In genomic region chr2:118547541-118548016, GRCm38 (mm10) we compare ENCODE assay signal across 8 mouse cellular contexts. TPM values are rescaled to one million over a fixed set of nuclear protein-coding genes. Genes with fewer than 3 reads are reported as not detected.
DNase-seq lines count a peak whose midpoint lies in the region; ATAC-seq and TF ChIP-seq lines count a peak whose summit lies in the region.

No protein-coding gene starts in this region.

- no peak for ATAC-seq in heart, embryonic 12.5 days (ENCODE audit: insufficient number of reproducible peaks, low FRiP score)
- no peak for ATAC-seq in kidney, postnatal 0 days (replicated peaks; ENCODE audit: low FRiP score, low read depth)

- DNase-seq in cerebellum, adult 11-12 months = peak; percentile 52
- DNase-seq in cerebellum, postnatal 4 days (ENCODE audit: low spot score in 2 of 2) = no peak
- peak; percentile 52 for DNase-seq in adrenal gland, postnatal 25 days
- peak; percentile 47 for DNase-seq in kidney, postnatal 0 days (ENCODE audit: low spot score)
- peak; percentile 92 for DNase-seq in lung, postnatal 36 days
- peak; percentile 56 for DNase-seq in thymus, postnatal 4 days
- no peak for DNase-seq in T-cell, adult 2 months (ENCODE audit: low spot score)

- no peak overlapping the region for H3K27ac ChIP-seq in heart, embryonic 12.5 days (ENCODE audit: poor library complexity, severe bottlenecking)
- peak overlapping the region; percentile 44 for H3K27ac ChIP-seq in kidney, postnatal 0 days

- peak overlapping the region; percentile 87 for H3K4me2 ChIP-seq in heart, embryonic 12.5 days
- H3K4me2 ChIP-seq in kidney, postnatal 0 days (ENCODE audit: low read length) = peak overlapping the region; percentile 82

- no peaks in the 10 kb centered on the region for H3K27me3 ChIP-seq in heart, embryonic 12.5 days (replicated peaks)
- H3K27me3 ChIP-seq in kidney, postnatal 0 days (ENCODE audit: insufficient read depth, low read length) = no peaks in the 10 kb centered on the region

- H3K4me1 ChIP-seq in heart, embryonic 12.5 days (replicated peaks) = peaks cover 66% of the 10 kb centered on the region
- H3K4me1 ChIP-seq in kidney, postnatal 0 days (replicated peaks; ENCODE audit: insufficient read depth, low read length) = peaks cover 57% of the 10 kb centered on the region

- H3K9me3 ChIP-seq in heart, embryonic 12.5 days (replicated peaks) = peaks cover 3% of the 10 kb centered on the region; the same call in 1 of the 2 replicates
- H3K9me3 ChIP-seq in kidney, postnatal 0 days (replicated peaks; ENCODE audit: low read length) = no peaks in the 10 kb centered on the region

- no peaks in the 10 kb centered on the region for H3K36me3 ChIP-seq in heart, embryonic 12.5 days
- H3K36me3 ChIP-seq in kidney, postnatal 0 days (ENCODE audit: insufficient read depth, low read length) = no peaks in the 10 kb centered on the region

- TF ChIP-seq CTCF in kidney, postnatal 0 days (IDR thresholded peaks at IDR 0.05; ENCODE audit: low read depth) = no peak

- WGBS in heart, embryonic 12.5 days = 16% methylated on average over 9 of the region's 9 CpGs
- WGBS in kidney, postnatal 0 days = 8% methylated on average over 9 of the region's 9 CpGs

- H3K4me3 ChIP-seq in heart, embryonic 12.5 days = peak overlapping the region; percentile 80
- peak overlapping the region; percentile 76 for H3K4me3 ChIP-seq in kidney, postnatal 0 days (replicated peaks; ENCODE audit: low read depth, low read length)

- H3K9ac ChIP-seq in heart, embryonic 12.5 days = peak overlapping the region; percentile 76
- peak overlapping the region; percentile 9; the same call in 1 of the 2 replicates for H3K9ac ChIP-seq in kidney, postnatal 0 days (ENCODE audit: low read depth, low read length)

RNA-seq across cellular contexts. Expression of gene Bmf, which starts 1.9 kb away (rescaled TPM):
- 13.6 and 24.0 TPM in 2 replicates for total RNA-seq in adrenal gland, postnatal 25 days (2021)
- 2.0 and 2.7 TPM in 2 replicates for polyA plus RNA-seq in heart, embryonic 12.5 days (2016; fragmentation: Nextera tagmentation; extraction: Ambion mirVana)
- polyA plus RNA-seq in kidney, postnatal 0 days (2015; fragmentation: Nextera tagmentation; extraction: Ambion mirVana) = 4.2 and 5.3 TPM in 2 replicates

RNA-seq across cellular contexts. Expression of gene Bub1b, which starts 50.4 kb away (rescaled TPM):
- total RNA-seq in adrenal gland, postnatal 25 days (2021) = 10.6 and 12.8 TPM in 2 replicates
- polyA plus RNA-seq in heart, embryonic 12.5 days (2016; fragmentation: Nextera tagmentation; extraction: Ambion mirVana) = 84.2 and 86.9 TPM in 2 replicates
- 28.7 and 34.2 TPM in 2 replicates for polyA plus RNA-seq in kidney, postnatal 0 days (2015; fragmentation: Nextera tagmentation; extraction: Ambion mirVana)

Comparison
In these comparisons a context has a peak if more than half of its experiments do, and no peak if none do; other contexts are left out.
1. DNase-seq: peak in cerebellum, adult 11-12 months (single experiment), adrenal gland, postnatal 25 days (single experiment), kidney, postnatal 0 days (single experiment), lung, postnatal 36 days (single experiment) and thymus, postnatal 4 days (single experiment); none in cerebellum, postnatal 4 days (0 of 2) and T-cell, adult 2 months (single experiment).